Mouse (Mus musculus) liver, adult 2 months (tissue): ENCODE measurements around the gene Bclaf1. TPM values are rescaled to one million over a fixed set of nuclear protein-coding genes. Genes with fewer than 3 reads are reported as not detected.

Source experiments
- DNase-seq: peaks from one replicate; pipeline ENCODE4 v3.0.0-alpha.2; 2011; ENCODE audit warnings: low read depth, low spot score; ENCODE audit errors: extremely low read depth
- H3K27ac ChIP-seq: fragments of 200-500 bp; replicated peaks from 2 replicates; pipeline ENCODE4 v1.5.1; 2012; ENCODE audit warnings: low read depth, mild to moderate bottlenecking, control low read depth, inconsistent platforms, low read length; ENCODE audit not compliant: insufficient read depth
- H3K27me3 ChIP-seq: fragments of 200-500 bp; 2 replicates; pipeline ENCODE4 v1.6.1; 2012; ENCODE audit warnings: mild to moderate bottlenecking, moderate library complexity, low read length, inconsistent platforms; ENCODE audit not compliant: control insufficient read depth, insufficient read depth
- H3K36me3 ChIP-seq: fragments of 200-500 bp; 2 replicates; pipeline ENCODE4 v1.6.1; 2012; ENCODE audit warnings: low read length, inconsistent platforms; ENCODE audit not compliant: control insufficient read depth, insufficient read depth
- H3K4me1 ChIP-seq: fragments of 200-500 bp; 2 replicates; pipeline ENCODE4 v1.6.1; 2011; ENCODE audit warnings: low read length; ENCODE audit not compliant: control insufficient read depth, insufficient read depth
- H3K4me3 ChIP-seq: fragments of 200-500 bp; 2 replicates; pipeline ENCODE4 v1.5.1; 2011; ENCODE audit warnings: low read depth, mild to moderate bottlenecking, control low read depth, low read length, moderate library complexity; ENCODE audit not compliant: insufficient read depth
- H3K79me2 ChIP-seq: fragments of 200-500 bp; 2 replicates; pipeline ENCODE4 v1.6.1; 2012; ENCODE audit warnings: inconsistent platforms, mild to moderate bottlenecking, low read length, moderate library complexity; ENCODE audit not compliant: control insufficient read depth, insufficient read depth
- H3K9ac ChIP-seq: fragments of 200-500 bp; 2 replicates; pipeline ENCODE4 v1.6.1; 2012; ENCODE audit warnings: low read depth, mild to moderate bottlenecking, control low read depth, inconsistent platforms, low read length
- CTCF ChIP-seq: fragments of 200-500 bp; IDR thresholded peaks from 2 replicates; pipeline ENCODE4 v1.5.1; 2011; ENCODE audit warnings: low read depth, low read length, control low read depth
- POLR2A ChIP-seq: fragments of 200-500 bp; IDR thresholded peaks from 2 replicates; pipeline ENCODE4 v1.6.1; 2011; ENCODE audit warnings: low read length, control low read depth; ENCODE audit not compliant: insufficient read depth; ENCODE audit errors: extremely low read depth
- WGBS: fragments of 180-500 bp; shearing (Covaris S2); methylation state at CpG from one replicate; pipeline ENCODE4 v1.1.7; 2018; 5-methylcytosine and 5-hydroxymethylcytosine counted together
- polyA plus RNA-seq: library from polyadenylated mRNA; depleted of rRNA; stranded (reverse); fragments of >200 nt; gene quantifications from 2 replicates; pipeline ENCODE4 v1.2.3, GENCODE M21; 2012
- total RNA-seq: library from RNA; depleted of rRNA; stranded (reverse); fragments of >200 nt; gene quantifications from 2 replicates; pipeline ENCODE4 v1.2.3, GENCODE M21; 2014

The Bclaf1 gene
- total and polyA plus RNA-seq, 2 experiments: 6.9 to 73.1 TPM

- Histone ChIP-seq H3K27me3 (no peaks in the 10 kb centered on the region), H3K79me2 (no peaks in the 10 kb centered on the region), H3K4me1 (peaks cover 2% of the 10 kb centered on the region; the same call in 1 of the 2 replicates), H3K36me3 (no peaks in the 10 kb centered on the region), H3K4me3 (no peak overlapping the region), H3K9ac (no peak overlapping the region), H3K27ac (no peak overlapping the region)
- peak; percentile 68 for DNase-seq
- no peak for TF ChIP-seq POLR2A
- TF ChIP-seq CTCF: peak; percentile 87
- whole genome bisulfite sequencing: 20% methylated on average over 11 of the region's 11 CpGs
Observed at GRCm38 (mm10) chr10:20290467-20290883, 21.8 kb upstream of the Bclaf1 start.

- H3K27ac ChIP-seq: no peak overlapping the region
- DNase-seq: no peak
- no peaks in the 10 kb centered on the region for H3K27me3 ChIP-seq
- H3K79me2 ChIP-seq: no peaks in the 10 kb centered on the region
- 67% methylated on average over 5 of the region's 5 CpGs for WGBS
- H3K4me3 ChIP-seq: no peak overlapping the region
- H3K36me3 ChIP-seq: no peaks in the 10 kb centered on the region
- no peak overlapping the region for H3K9ac ChIP-seq
- no peaks in the 10 kb centered on the region for H3K4me1 ChIP-seq
- TF ChIP-seq POLR2A: no peak
- peak; percentile 53 for TF ChIP-seq CTCF
Observed at GRCm38 (mm10) chr10:20295961-20296360, 16.3 kb upstream of the Bclaf1 start.

- no peaks in the 10 kb centered on the region for H3K79me2 ChIP-seq
- no peak for TF ChIP-seq POLR2A
- no peak for TF ChIP-seq CTCF
- no peak overlapping the region for H3K4me3 ChIP-seq
- no peak overlapping the region for H3K9ac ChIP-seq
- H3K4me1 ChIP-seq: no peaks in the 10 kb centered on the region
- DNase-seq: no peak
- no peaks in the 10 kb centered on the region for H3K36me3 ChIP-seq
- no peaks in the 10 kb centered on the region for H3K27me3 ChIP-seq
- no peak overlapping the region for H3K27ac ChIP-seq
- 72% methylated on average over 3 of the region's 3 CpGs for WGBS
Observed at GRCm38 (mm10) chr10:20298152-20298920, 13.9 kb upstream of the Bclaf1 start.

GRCm38 (mm10) chr10:20299114-20299513 lies 13.2 kb upstream of the Bclaf1 start:
- TF ChIP-seq CTCF (no peak), POLR2A (no peak)
- Histone ChIP-seq H3K36me3 (no peaks in the 10 kb centered on the region), H3K27me3 (no peaks in the 10 kb centered on the region), H3K4me1 (no peaks in the 10 kb centered on the region), H3K27ac (no peak overlapping the region), H3K4me3 (no peak overlapping the region), H3K9ac (no peak overlapping the region), H3K79me2 (no peaks in the 10 kb centered on the region)
- no peak for DNase-seq
- WGBS: 80% methylated on average over 5 of the region's 5 CpGs

- Histone ChIP-seq H3K36me3 (no peaks in the 10 kb centered on the region), H3K4me1 (peaks cover 7% of the 10 kb centered on the region), H3K27me3 (no peaks in the 10 kb centered on the region), H3K9ac (peak overlapping the region; percentile 85), H3K79me2 (peaks cover 2% of the 10 kb centered on the region; the same call in 1 of the 2 replicates), H3K4me3 (peak overlapping the region; percentile 88), H3K27ac (peak overlapping the region; percentile 96)
- 19% methylated on average over 11 of the region's 11 CpGs for WGBS
- peak; percentile 79 for DNase-seq
- no peak for TF ChIP-seq POLR2A
- no peak for TF ChIP-seq CTCF
Observed at GRCm38 (mm10) chr10:20310969-20311769, 1.1 kb upstream of the Bclaf1 start.
